Mouse (Mus musculus) liver, embryonic 16.5 days (tissue): ENCODE measurements at regions not wholly inside any gene's neighbourhood (a gene's known extent, or its start where the extent isn't known, plus 50 kb on each side); places are given as distances from the start of the nearest gene placed in this dataset.

ENCODE experiments used
- ATAC-seq: fragments of 200-750 bp; cut with Nextera tagmentation; 2 replicates; pipeline ENCODE4 v1.8.0; 2017; ENCODE audit warnings: low read depth, mild to moderate bottlenecking, moderate number of reproducible peaks, moderate library complexity
- H3K27ac ChIP-seq: fragments of 300-500 bp; sonication (generic); 2 replicates; pipeline ENCODE4 v1.5.1; 2014; ENCODE audit warnings: mild to moderate bottlenecking, low read length
- H3K27me3 ChIP-seq: fragments of 300-500 bp; sonication (generic); 2 replicates; pipeline ENCODE4 v1.6.1; 2014; ENCODE audit warnings: low read depth, low read length, mixed read lengths; ENCODE audit not compliant: control insufficient read depth, insufficient read depth
- H3K36me3 ChIP-seq: fragments of 300-500 bp; sonication (generic); 2 replicates; pipeline ENCODE4 v1.6.1; 2014; ENCODE audit warnings: mild to moderate bottlenecking; ENCODE audit not compliant: control insufficient read depth, insufficient read depth
- H3K4me1 ChIP-seq: fragments of 300-500 bp; sonication (generic); 2 replicates; pipeline ENCODE4 v1.6.1; 2014; ENCODE audit warnings: low read depth, low read length, mixed read lengths; ENCODE audit not compliant: control insufficient read depth
- H3K4me2 ChIP-seq: fragments of 300-500 bp; sonication (generic); 2 replicates; pipeline ENCODE4 v1.6.1; 2014; ENCODE audit warnings: low read depth, low read length, mixed read lengths
- H3K4me3 ChIP-seq: fragments of 300-500 bp; sonication (generic); 2 replicates; pipeline ENCODE4 v1.5.1; 2014; ENCODE audit warnings: low read depth, mild to moderate bottlenecking, low read length
- H3K9ac ChIP-seq: fragments of 300-500 bp; sonication (generic); 2 replicates; pipeline ENCODE4 v1.6.1; 2014; ENCODE audit warnings: low read depth, low read length
- H3K9me3 ChIP-seq: fragments of 300-500 bp; sonication (generic); replicated peaks from 2 replicates; pipeline ENCODE4 v1.6.1; 2016; ENCODE audit warnings: low read length; ENCODE audit not compliant: control insufficient read depth
- WGBS: fragments of 180-500 bp; shearing (Covaris S2); extraction: QIAGEN DNeasy Blood & Tissue Kit; methylation state at CpG from one replicate; pipeline ENCODE4 v1.1.7; 2014; ENCODE audit not compliant: insufficient replicate concordance; 5-methylcytosine and 5-hydroxymethylcytosine counted together

- no peaks in the 10 kb centered on the region for H3K4me1 ChIP-seq
- H3K36me3 ChIP-seq: no peaks in the 10 kb centered on the region
- no peak overlapping the region for H3K9ac ChIP-seq
- no peaks in the 10 kb centered on the region for H3K9me3 ChIP-seq
- ATAC-seq: no peak
- H3K27me3 ChIP-seq: no peaks in the 10 kb centered on the region
- no peak overlapping the region for H3K4me3 ChIP-seq
- 12% methylated on average over 1 of the region's 1 CpGs for WGBS
- H3K27ac ChIP-seq: no peak overlapping the region
- no peak overlapping the region for H3K4me2 ChIP-seq
Observed at GRCm38 (mm10) chr12:56144359-56144758, 201.3 kb downstream of the Mbip start.

DNA sequence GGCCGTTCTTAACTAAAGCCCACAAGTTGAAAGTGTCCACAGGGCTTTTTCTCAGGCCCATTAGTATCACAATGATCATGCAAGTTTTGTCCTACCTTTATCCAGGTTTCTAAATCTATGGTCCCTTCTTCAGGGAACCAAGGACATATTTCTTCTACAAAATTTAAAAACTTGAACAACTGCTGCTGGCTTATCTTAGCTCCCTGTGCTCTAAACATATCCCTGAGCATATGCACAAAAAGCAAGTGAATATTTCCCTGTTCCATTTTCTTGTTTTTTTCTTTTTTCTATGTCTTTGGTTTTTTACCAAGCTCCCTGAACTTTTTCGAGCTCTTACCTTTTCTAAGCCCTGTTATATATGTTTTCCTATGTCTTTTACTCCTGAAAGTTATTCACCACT lies 201.9 kb downstream of the Mbip start:
- Histone ChIP-seq H3K36me3 (no peaks in the 10 kb centered on the region), H3K27ac (no peak overlapping the region), H3K4me1 (no peaks in the 10 kb centered on the region)

DNA sequence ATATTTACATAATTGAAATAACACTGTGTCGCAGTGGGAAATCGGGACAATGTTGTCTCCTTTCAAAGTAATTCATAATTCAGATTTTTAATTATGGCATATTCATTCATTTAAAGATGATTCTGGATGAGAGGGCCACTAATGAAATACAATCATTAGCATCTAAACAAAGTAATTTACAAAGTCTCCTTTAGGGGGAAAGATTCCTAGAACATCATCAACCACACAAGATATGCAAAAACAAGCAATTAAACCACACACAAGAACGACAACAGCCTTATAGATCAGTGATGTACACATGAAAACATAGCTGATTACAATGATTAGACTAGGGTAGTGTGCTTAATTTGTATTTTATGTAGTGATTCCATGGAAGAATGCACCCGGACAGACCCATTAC lies 231.2 kb downstream of the Mbip start:
- Histone ChIP-seq H3K4me3 (no peak overlapping the region), H3K27ac (no peak overlapping the region), H3K9me3 (no peaks in the 10 kb centered on the region), H3K9ac (no peak overlapping the region), H3K27me3 (no peaks in the 10 kb centered on the region), H3K4me2 (no peak overlapping the region), H3K4me1 (no peaks in the 10 kb centered on the region), H3K36me3 (no peaks in the 10 kb centered on the region)
- ATAC-seq: no peak
- WGBS: 75% methylated on average over 4 of the region's 4 CpGs

More for the DNA sequence above, 201.9 kb downstream of the Mbip start:
- WGBS: 45% methylated on average over 2 of the region's 2 CpGs
- Histone ChIP-seq H3K9me3 (no peaks in the 10 kb centered on the region), H3K4me2 (no peak overlapping the region), H3K27me3 (no peaks in the 10 kb centered on the region), H3K4me3 (no peak overlapping the region), H3K9ac (no peak overlapping the region)
- ATAC-seq: no peak

DNA sequence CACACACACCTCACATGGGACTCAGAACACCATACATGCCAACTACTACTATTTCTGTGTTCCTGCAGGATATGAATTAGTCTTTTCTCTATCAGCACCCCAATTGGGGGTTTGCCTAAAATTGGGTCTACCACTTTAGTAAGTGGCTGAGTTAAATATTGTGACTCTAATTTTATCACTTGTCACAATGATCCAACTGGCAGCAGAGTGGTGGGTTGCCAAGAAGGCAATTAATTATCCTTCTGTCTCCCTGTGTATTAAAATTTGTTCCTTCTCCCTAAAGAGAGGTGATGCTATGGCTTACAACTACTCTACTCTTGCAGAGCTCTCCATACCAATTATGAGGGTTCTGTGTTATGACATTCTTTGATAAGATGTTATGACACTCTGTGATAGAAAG lies 245.3 kb downstream of the Brms1l start:
- no peak overlapping the region for H3K27ac ChIP-seq
- no peak overlapping the region for H3K9ac ChIP-seq
- no peak for ATAC-seq
- H3K4me1 ChIP-seq: no peaks in the 10 kb centered on the region
- no peak overlapping the region for H3K4me3 ChIP-seq
- no peaks in the 10 kb centered on the region for H3K9me3 ChIP-seq
- H3K27me3 ChIP-seq: no peaks in the 10 kb centered on the region
- no peaks in the 10 kb centered on the region for H3K36me3 ChIP-seq
- H3K4me2 ChIP-seq: no peak overlapping the region

DNA sequence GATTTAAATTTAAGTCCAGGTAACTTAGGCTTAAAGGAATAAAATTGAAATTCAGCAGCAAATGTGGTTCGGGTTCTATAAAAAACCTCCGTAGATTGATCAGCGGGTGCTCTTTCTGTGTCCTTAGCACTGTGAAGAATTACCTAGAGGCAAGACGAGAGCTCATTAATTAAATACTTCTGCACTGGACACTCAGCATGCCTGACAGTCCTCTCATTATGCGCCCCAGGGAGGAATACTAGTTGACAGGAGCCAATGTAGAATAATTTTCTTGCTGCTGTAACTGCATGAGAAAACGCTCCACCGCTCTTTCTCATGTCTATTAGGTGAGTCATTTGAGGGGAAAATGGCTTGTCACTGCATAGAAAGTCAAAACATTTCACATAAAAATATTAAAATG lies 228.1 kb downstream of the Brms1l start:
- Histone ChIP-seq H3K9ac (no peak overlapping the region), H3K27ac (no peak overlapping the region), H3K4me3 (no peak overlapping the region), H3K4me1 (no peaks in the 10 kb centered on the region), H3K4me2 (no peak overlapping the region), H3K27me3 (no peaks in the 10 kb centered on the region), H3K36me3 (no peaks in the 10 kb centered on the region), H3K9me3 (no peaks in the 10 kb centered on the region)
- 76% methylated on average over 7 of the region's 7 CpGs for WGBS
- no peak for ATAC-seq

DNA sequence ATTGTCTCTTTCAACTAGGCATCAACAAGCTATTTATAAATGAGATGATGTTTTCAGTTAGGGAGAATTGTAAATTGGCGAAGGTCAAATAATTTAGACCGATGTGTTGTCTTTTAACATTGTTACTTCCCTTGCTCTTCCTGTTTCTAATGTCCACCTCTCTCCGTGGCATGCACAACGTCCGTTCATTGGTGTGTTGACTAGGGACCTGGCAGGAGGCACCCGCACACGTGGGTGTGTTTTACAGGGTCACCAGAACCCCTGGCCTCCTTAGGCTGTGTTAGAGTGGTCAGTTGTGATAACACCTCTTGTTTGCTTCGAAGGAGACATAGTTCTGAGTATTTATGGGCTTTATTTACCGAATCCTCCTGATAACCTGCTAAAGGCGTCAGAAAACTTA lies 222.8 kb downstream of the Brms1l start:
- no peak overlapping the region for H3K4me2 ChIP-seq
- H3K36me3 ChIP-seq: no peaks in the 10 kb centered on the region
- no peak overlapping the region for H3K27ac ChIP-seq
- no peaks in the 10 kb centered on the region for H3K4me1 ChIP-seq
- no peak for ATAC-seq
- no peaks in the 10 kb centered on the region for H3K27me3 ChIP-seq
- no peaks in the 10 kb centered on the region for H3K9me3 ChIP-seq
- WGBS: 55% methylated on average over 10 of the region's 10 CpGs
- H3K4me3 ChIP-seq: no peak overlapping the region
- H3K9ac ChIP-seq: no peak overlapping the region

DNA sequence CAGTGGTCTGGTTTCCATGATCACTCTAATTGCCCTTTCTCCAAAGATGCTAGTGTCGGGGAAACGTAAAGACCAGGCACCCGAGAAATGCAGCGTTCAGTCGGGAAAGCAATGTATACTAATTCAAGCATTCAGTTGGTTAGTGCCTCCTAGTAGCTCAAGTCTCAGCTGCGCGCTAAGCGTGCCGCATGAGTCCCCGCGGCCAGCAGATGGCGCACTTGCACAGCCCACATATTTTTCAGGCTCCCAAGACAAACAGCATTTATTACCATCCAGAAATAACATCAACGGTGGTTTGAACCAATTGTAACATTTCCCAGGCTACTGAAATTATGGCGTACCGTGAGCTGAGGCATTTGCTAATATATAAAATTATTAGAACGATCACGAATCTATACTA lies 222.3 kb downstream of the Brms1l start:
- no peak overlapping the region for H3K27ac ChIP-seq
- no peaks in the 10 kb centered on the region for H3K4me1 ChIP-seq
- H3K9ac ChIP-seq: no peak overlapping the region
- H3K4me3 ChIP-seq: no peak overlapping the region
- H3K9me3 ChIP-seq: no peaks in the 10 kb centered on the region
- WGBS: 13% methylated on average over 17 of the region's 17 CpGs
- H3K4me2 ChIP-seq: no peak overlapping the region
- no peaks in the 10 kb centered on the region for H3K36me3 ChIP-seq
- no peak for ATAC-seq
- H3K27me3 ChIP-seq: no peaks in the 10 kb centered on the region

- no peak overlapping the region for H3K9ac ChIP-seq
- no peaks in the 10 kb centered on the region for H3K9me3 ChIP-seq
- H3K4me1 ChIP-seq: no peaks in the 10 kb centered on the region
- no peak for ATAC-seq
- H3K27me3 ChIP-seq: no peaks in the 10 kb centered on the region
- H3K4me2 ChIP-seq: no peak overlapping the region
- no peak overlapping the region for H3K27ac ChIP-seq
- H3K4me3 ChIP-seq: no peak overlapping the region
- WGBS: 61% methylated on average over 6 of the region's 6 CpGs
- no peaks in the 10 kb centered on the region for H3K36me3 ChIP-seq
Observed at GRCm38 (mm10) chr12:56055382-56055781, 219.3 kb downstream of the Brms1l start.

DNA sequence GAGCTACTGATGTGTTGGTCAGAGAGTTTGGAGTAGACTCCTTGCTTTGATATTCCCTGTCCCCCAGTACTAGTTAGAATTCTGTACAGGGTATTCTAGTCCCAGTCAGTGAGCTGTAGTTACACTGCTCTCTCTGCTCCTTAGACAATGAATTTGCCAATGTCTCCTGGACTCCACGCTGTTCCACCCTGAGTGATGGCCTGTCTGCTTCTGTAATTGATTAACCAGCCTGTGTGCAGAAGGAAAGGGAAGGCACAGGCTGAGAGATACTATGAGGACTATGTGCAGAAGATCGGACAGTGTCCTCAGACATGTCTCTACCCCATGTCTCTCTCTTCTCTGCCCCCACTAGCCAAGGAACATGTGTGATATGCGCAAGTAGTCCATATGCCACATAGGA lies 209.9 kb downstream of the Brms1l start:
- H3K4me3 ChIP-seq: no peak overlapping the region
- H3K27ac ChIP-seq: no peak overlapping the region
- no peaks in the 10 kb centered on the region for H3K27me3 ChIP-seq
- H3K4me1 ChIP-seq: no peaks in the 10 kb centered on the region
- H3K4me2 ChIP-seq: no peak overlapping the region
- no peaks in the 10 kb centered on the region for H3K9me3 ChIP-seq
- no peaks in the 10 kb centered on the region for H3K36me3 ChIP-seq
- no peak overlapping the region for H3K9ac ChIP-seq
- ATAC-seq: peak; percentile 16; the same call in 1 of the 2 replicates
- WGBS: 57% methylated on average over 3 of the region's 3 CpGs
